9 mouse cellular contexts compared by ENCODE assay signal in the genomic region with DNA sequence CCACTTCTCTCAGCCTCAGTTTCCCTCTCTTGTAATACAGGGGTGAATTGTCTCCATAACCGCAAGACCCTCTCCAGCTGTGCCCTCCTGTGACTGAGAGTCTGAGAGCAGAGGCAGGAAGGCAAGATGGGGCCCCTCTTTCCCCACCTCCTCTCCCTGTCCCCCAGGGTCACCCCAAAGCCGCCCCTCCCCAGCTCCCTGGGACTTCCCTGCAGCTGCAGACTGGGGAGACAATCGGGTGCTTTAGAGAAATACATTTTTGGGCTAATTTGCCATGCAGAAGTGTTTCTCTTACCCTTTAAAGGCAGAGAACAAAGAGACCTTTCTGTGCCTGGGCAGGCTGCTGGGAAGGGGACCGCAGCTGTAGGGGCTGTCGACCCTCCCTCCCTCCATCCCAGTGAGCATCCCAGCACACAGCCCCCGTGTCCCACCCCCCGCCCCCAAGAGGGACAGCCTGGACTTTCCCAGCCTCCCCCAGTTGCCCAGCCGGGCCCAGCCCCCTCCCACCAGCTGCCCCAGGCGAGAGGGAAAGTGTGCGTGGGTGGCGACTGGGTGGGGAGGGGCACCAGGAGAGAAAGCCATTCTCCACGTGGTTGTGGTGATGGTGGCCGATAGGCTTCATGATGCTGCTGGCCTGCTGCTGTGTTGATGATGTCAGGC. TPM values are rescaled to one million over a fixed set of nuclear protein-coding genes. Genes with fewer than 3 reads are reported as not detected.
DNase-seq lines count a peak whose midpoint lies in the region; ATAC-seq lines count a peak whose summit lies in the region.
"Had no signal": no experiment of that assay in that cellular context is flagged by ENCODE, and none has a peak within 500 bp of the region (broad histone marks: within the 10 kb centered on the region; RNA-seq: fewer than 3 reads in every experiment).

No protein-coding gene starts in this region.

- WGBS in heart, embryonic 13.5 days: 22% methylated on average over 13 of the region's 13 CpGs
- WGBS in intestine, embryonic 16.5 days: 29% methylated on average over 13 of the region's 13 CpGs
- 10% methylated on average over 13 of the region's 13 CpGs for WGBS in neural tube, embryonic 12.5 days

- H3K4me3 ChIP-seq in heart, embryonic 13.5 days: no peak overlapping the region
- H3K4me3 ChIP-seq in intestine, embryonic 16.5 days (ENCODE audit: low read length): no peak overlapping the region
- H3K4me3 ChIP-seq in neural tube, embryonic 12.5 days: no peak overlapping the region

- no peak overlapping the region for H3K27ac ChIP-seq in heart, embryonic 13.5 days (replicated peaks)
- no peak overlapping the region; the same call in 1 of the 2 replicates for H3K27ac ChIP-seq in intestine, embryonic 16.5 days (ENCODE audit: low read length)
- H3K27ac ChIP-seq in neural tube, embryonic 12.5 days: peak overlapping the region; percentile 39; the same call in 1 of the 2 replicates

- no peak for DNase-seq in heart, adult 11 months
- peak; percentile 43 for DNase-seq in embryo, embryonic 9.5 days (ENCODE audit: extremely low spot score)
- DNase-seq in lung, adult 18-20 months: no peak
- DNase-seq in heart, postnatal 25 days (ENCODE audit: low spot score): no peak
- DNase-seq: kidney, postnatal 25 days had no signal

- H3K36me3 ChIP-seq in heart, embryonic 13.5 days: no peaks in the 10 kb centered on the region
- no peaks in the 10 kb centered on the region for H3K36me3 ChIP-seq in intestine, embryonic 16.5 days (ENCODE audit: control insufficient read depth, insufficient read depth, low read length)
- no peaks in the 10 kb centered on the region for H3K36me3 ChIP-seq in neural tube, embryonic 12.5 days

- no peaks in the 10 kb centered on the region for H3K9me3 ChIP-seq in heart, embryonic 13.5 days
- no peaks in the 10 kb centered on the region for H3K9me3 ChIP-seq in intestine, embryonic 16.5 days (ENCODE audit: control insufficient read depth, low read length)
- H3K9me3 ChIP-seq in neural tube, embryonic 12.5 days: no peaks in the 10 kb centered on the region

- peaks cover 28% of the 10 kb centered on the region for H3K4me1 ChIP-seq in heart, embryonic 13.5 days
- H3K4me1 ChIP-seq in intestine, embryonic 16.5 days (ENCODE audit: control insufficient read depth, insufficient read depth, low read length): peaks cover 4% of the 10 kb centered on the region
- H3K4me1 ChIP-seq in neural tube, embryonic 12.5 days: peaks cover 28% of the 10 kb centered on the region

- no peak overlapping the region for H3K4me2 ChIP-seq in heart, embryonic 13.5 days
- no peak overlapping the region for H3K4me2 ChIP-seq in intestine, embryonic 16.5 days (ENCODE audit: low read depth, low read length)
- peak overlapping the region; percentile 35 for H3K4me2 ChIP-seq in neural tube, embryonic 12.5 days (replicated peaks)

- intact Hi-C loops in heart, postnatal 25 days (cut with DNase I): no loop called here

- H3K27me3 ChIP-seq in heart, embryonic 13.5 days (replicated peaks): peaks cover 26% of the 10 kb centered on the region
- 0 out of 2 replicates have a peak, but pooled peaks cover 2% of the 10 kb centered on the region for H3K27me3 ChIP-seq in intestine, embryonic 16.5 days (replicated peaks; ENCODE audit: control insufficient read depth, insufficient read depth, low read length)
- H3K27me3 ChIP-seq in neural tube, embryonic 12.5 days (replicated peaks): no peaks in the 10 kb centered on the region

- 0 out of 2 replicates have a peak overlapping the region, but pooled peaks have one; percentile 33 for H3K9ac ChIP-seq in heart, embryonic 13.5 days
- H3K9ac ChIP-seq in intestine, embryonic 16.5 days (ENCODE audit: low read depth, low read length): no peak overlapping the region
- peak overlapping the region; percentile 29 for H3K9ac ChIP-seq in neural tube, embryonic 12.5 days

- ATAC-seq in heart, embryonic 13.5 days (ENCODE audit: extremely low read depth, insufficient number of reproducible peaks, low FRiP score, low TSS enrichment): no peak
- ATAC-seq in intestine, embryonic 16.5 days: peak; percentile 33; the same call in 1 of the 2 replicates
- peak; percentile 87 for ATAC-seq in neural tube, embryonic 12.5 days (ENCODE audit: low FRiP score, low read depth)
- no peak for ATAC-seq in granulocyte monocyte progenitor cell, adult 5-6 weeks (replicated peaks; ENCODE audit: poor library complexity, severe bottlenecking)

RNA-seq across cellular contexts. Expression of a gene that starts 27.4 kb away (rescaled TPM):
- polyA plus RNA-seq in heart, embryonic 13.5 days (2015; fragmentation: Nextera tagmentation; extraction: Ambion mirVana): 32.4 and 33.4 TPM in 2 replicates
- polyA plus RNA-seq in intestine, embryonic 16.5 days (2015; fragmentation: Nextera tagmentation; extraction: Ambion mirVana): 51.2 and 56.2 TPM in 2 replicates
- polyA plus RNA-seq in neural tube, embryonic 12.5 days (2016; fragmentation: Nextera tagmentation; extraction: Ambion mirVana): 72.6 and 78.2 TPM in 2 replicates
- 7.8 and 11.3 TPM in 2 replicates for total RNA-seq in granulocyte monocyte progenitor cell, adult 5-6 weeks (2014; fragmentation: Nextera tagmentation)
- total RNA-seq in granulocyte monocyte progenitor cell, adult 5-6 weeks (2017): 5.3 and 8.4 TPM in 2 replicates
- total RNA-seq in heart, postnatal 25 days (2021): 10 to 100 TPM; 21.5 to 22.3 TPM

RNA-seq across cellular contexts. Expression of a gene that starts 27.6 kb away (rescaled TPM):
- 0.35 and 0.78 TPM in 2 replicates for polyA plus RNA-seq in heart, embryonic 13.5 days (2015; fragmentation: Nextera tagmentation; extraction: Ambion mirVana)
- 0.29 and 0.32 TPM in 2 replicates for polyA plus RNA-seq in intestine, embryonic 16.5 days (2015; fragmentation: Nextera tagmentation; extraction: Ambion mirVana)
- 1.3 and 1.5 TPM in 2 replicates for polyA plus RNA-seq in neural tube, embryonic 12.5 days (2016; fragmentation: Nextera tagmentation; extraction: Ambion mirVana)
- total RNA-seq in granulocyte monocyte progenitor cell, adult 5-6 weeks (2014; fragmentation: Nextera tagmentation): 0.83 TPM in 1 of 2 replicates, not detected in the other
- total RNA-seq in granulocyte monocyte progenitor cell, adult 5-6 weeks (2017): 0.52 TPM in 1 of 2 replicates, not detected in the other
- total RNA-seq in heart, postnatal 25 days (2021): under 1 TPM; 0.55 to 0.73 TPM

RNA-seq across cellular contexts. Expression of a gene that starts 36.6 kb away (rescaled TPM):
- polyA plus RNA-seq in heart, embryonic 13.5 days (2015; fragmentation: Nextera tagmentation; extraction: Ambion mirVana): 0.42 and 0.44 TPM in 2 replicates
- polyA plus RNA-seq in intestine, embryonic 16.5 days (2015; fragmentation: Nextera tagmentation; extraction: Ambion mirVana): 5.2 and 5.4 TPM in 2 replicates
- polyA plus RNA-seq in neural tube, embryonic 12.5 days (2016; fragmentation: Nextera tagmentation; extraction: Ambion mirVana): 27.4 and 35.8 TPM in 2 replicates
- total RNA-seq in granulocyte monocyte progenitor cell, adult 5-6 weeks (2014; fragmentation: Nextera tagmentation): not detected in 2 replicates
- not detected in 2 replicates for total RNA-seq in granulocyte monocyte progenitor cell, adult 5-6 weeks (2017)
- total RNA-seq in heart, postnatal 25 days (2021): 1 to 10 TPM in 1 of 2 experiments, under 1 TPM in 1; 0.92 to 1.3 TPM

RNA-seq across cellular contexts. Expression of a gene that starts 52.9 kb away (rescaled TPM):
- polyA plus RNA-seq in heart, embryonic 13.5 days (2015; fragmentation: Nextera tagmentation; extraction: Ambion mirVana): 0.27 and 0.34 TPM in 2 replicates
- 0.07 TPM in 1 of 2 replicates, not detected in the other for polyA plus RNA-seq in intestine, embryonic 16.5 days (2015; fragmentation: Nextera tagmentation; extraction: Ambion mirVana)
- 0.14 and 0.27 TPM in 2 replicates for polyA plus RNA-seq in neural tube, embryonic 12.5 days (2016; fragmentation: Nextera tagmentation; extraction: Ambion mirVana)
- not detected in 2 replicates for total RNA-seq in granulocyte monocyte progenitor cell, adult 5-6 weeks (2014; fragmentation: Nextera tagmentation)
- total RNA-seq in granulocyte monocyte progenitor cell, adult 5-6 weeks (2017): not detected in 2 replicates
- under 1 TPM; 0.23 to 0.39 TPM for total RNA-seq in heart, postnatal 25 days (2021)

Comparison
In these comparisons a context has a peak if more than half of its experiments do, and no peak if none do; other contexts are left out.
1. ATAC-seq: peak in intestine, embryonic 16.5 days (single experiment) and neural tube, embryonic 12.5 days (single experiment); none in heart, embryonic 13.5 days (single experiment) and granulocyte monocyte progenitor cell, adult 5-6 weeks (single experiment).